Mouse (Mus musculus) liver, embryonic 13.5 days (tissue): Measurements from ENCODE around the gene Tmem117. TPM values are rescaled to one million over a fixed set of nuclear protein-coding genes. Genes with fewer than 3 reads are reported as not detected.

Experiments
- ATAC-seq: fragments of 200-750 bp; cut with Nextera tagmentation; 2 replicates; pipeline ENCODE4 v1.8.0; 2017; ENCODE audit warnings: low read depth, mild to moderate bottlenecking, moderate number of reproducible peaks, moderate library complexity
- DNase-seq: peaks from one replicate; pipeline ENCODE4 v3.0.0; 2022
- H3K27ac ChIP-seq: fragments of 300-500 bp; sonication (generic); 2 replicates; pipeline ENCODE4 v1.5.1; 2015; ENCODE audit warnings: moderate library complexity, mild to moderate bottlenecking, inconsistent platforms
- H3K27me3 ChIP-seq: fragments of 300-500 bp; sonication (generic); 2 replicates; pipeline ENCODE4 v1.6.1; 2015; ENCODE audit warnings: mild to moderate bottlenecking, inconsistent platforms
- H3K36me3 ChIP-seq: fragments of 300-500 bp; sonication (generic); 2 replicates; pipeline ENCODE4 v1.6.1; 2015; ENCODE audit warnings: mild to moderate bottlenecking, inconsistent platforms
- H3K4me1 ChIP-seq: fragments of 300-500 bp; sonication (generic); replicated peaks from 2 replicates; pipeline ENCODE4 v1.6.1; 2015; ENCODE audit warnings: inconsistent platforms
- H3K4me2 ChIP-seq: fragments of 300-500 bp; sonication (generic); 2 replicates; pipeline ENCODE4 v1.6.1; 2015; ENCODE audit warnings: inconsistent platforms, mild to moderate bottlenecking, moderate library complexity
- H3K4me3 ChIP-seq: fragments of 300-500 bp; sonication (generic); replicated peaks from 2 replicates; pipeline ENCODE4 v1.5.1; 2015; ENCODE audit warnings: mild to moderate bottlenecking, inconsistent platforms
- H3K9ac ChIP-seq: fragments of 300-500 bp; sonication (generic); 2 replicates; pipeline ENCODE4 v1.6.1; 2015; ENCODE audit warnings: mild to moderate bottlenecking, inconsistent platforms
- H3K9me3 ChIP-seq: fragments of 300-500 bp; sonication (generic); replicated peaks from 2 replicates; pipeline ENCODE4 v1.6.1; 2016; ENCODE audit warnings: inconsistent platforms
- WGBS: fragments of 180-500 bp; shearing (Covaris S2); methylation state at CpG from one replicate; pipeline ENCODE4 v1.1.7; 2015; ENCODE audit not compliant: insufficient replicate concordance; 5-methylcytosine and 5-hydroxymethylcytosine counted together
- polyA plus RNA-seq: library from polyadenylated mRNA; unstranded; fragments of >200 nt; fragmentation: Nextera tagmentation; extraction: Ambion mirVana; gene quantifications from 2 replicates; pipeline ENCODE4 v1.2.1, GENCODE M21; 2015

Tmem117 gene
- polyA plus RNA-seq, 1 experiment from 2014 or later: 0.07 TPM

- no peak overlapping the region for H3K9ac ChIP-seq
- no peaks in the 10 kb centered on the region; the same call in 1 of the 2 replicates for H3K9me3 ChIP-seq
- ATAC-seq (no peak), DNase-seq (no peak)
- H3K4me3 ChIP-seq: no peak overlapping the region
- no peak overlapping the region for H3K4me2 ChIP-seq
- H3K27ac ChIP-seq: no peak overlapping the region
- H3K4me1 ChIP-seq: no peaks in the 10 kb centered on the region
- H3K27me3 ChIP-seq: no peaks in the 10 kb centered on the region
- H3K36me3 ChIP-seq: no peaks in the 10 kb centered on the region
- 71% methylated on average over 8 of the region's 8 CpGs for WGBS
Measured at GRCm38 (mm10) chr15:95107246-95107809, 478.3 kb downstream of the Tmem117 start.

GRCm38 (mm10) chr15:95108626-95109025, 479.6 kb downstream of the Tmem117 start:
- Histone ChIP-seq H3K27me3 (no peaks in the 10 kb centered on the region), H3K36me3 (no peaks in the 10 kb centered on the region), H3K4me3 (no peak overlapping the region), H3K27ac (no peak overlapping the region), H3K9me3 (no peaks in the 10 kb centered on the region), H3K4me2 (no peak overlapping the region), H3K9ac (no peak overlapping the region), H3K4me1 (no peaks in the 10 kb centered on the region)
- WGBS: 71% methylated on average over 4 of the region's 4 CpGs
- ATAC-seq (no peak), DNase-seq (no peak)

GRCm38 (mm10) chr15:95131401-95131800, 502.4 kb downstream of the Tmem117 start:
- Histone ChIP-seq H3K4me3 (no peak overlapping the region), H3K27ac (no peak overlapping the region), H3K36me3 (no peaks in the 10 kb centered on the region), H3K4me1 (no peaks in the 10 kb centered on the region), H3K27me3 (no peaks in the 10 kb centered on the region), H3K9ac (no peak overlapping the region), H3K9me3 (peaks cover 4% of the 10 kb centered on the region; the same call in 1 of the 2 replicates), H3K4me2 (no peak overlapping the region)
- ATAC-seq (no peak), DNase-seq (no peak)
- WGBS: 46% methylated on average over 4 of the region's 4 CpGs

GRCm38 (mm10) chr15:95135926-95136609, 507.0 kb downstream of the Tmem117 start:
- 76% methylated on average over 17 of the region's 17 CpGs for WGBS
- H3K27me3 ChIP-seq: no peaks in the 10 kb centered on the region
- H3K9me3 ChIP-seq: no peaks in the 10 kb centered on the region
- no peak overlapping the region for H3K4me2 ChIP-seq
- no peak overlapping the region for H3K9ac ChIP-seq
- DNase-seq (no peak), ATAC-seq (no peak)
- no peak overlapping the region for H3K27ac ChIP-seq
- H3K4me3 ChIP-seq: no peak overlapping the region
- H3K4me1 ChIP-seq: no peaks in the 10 kb centered on the region
- H3K36me3 ChIP-seq: no peaks in the 10 kb centered on the region

GRCm38 (mm10) chr15:95137018-95137810, 508.2 kb downstream of the Tmem117 start:
- Histone ChIP-seq H3K4me2 (no peak overlapping the region), H3K27me3 (no peaks in the 10 kb centered on the region), H3K27ac (no peak overlapping the region), H3K4me1 (no peaks in the 10 kb centered on the region), H3K9me3 (no peaks in the 10 kb centered on the region), H3K9ac (no peak overlapping the region), H3K36me3 (no peaks in the 10 kb centered on the region), H3K4me3 (no peak overlapping the region)
- DNase-seq (no peak), ATAC-seq (no peak)
- WGBS: 61% methylated on average over 10 of the region's 10 CpGs

- no peak overlapping the region for H3K4me2 ChIP-seq
- no peak overlapping the region for H3K4me3 ChIP-seq
- WGBS: 69% methylated on average over 12 of the region's 12 CpGs
- H3K36me3 ChIP-seq: no peaks in the 10 kb centered on the region
- no peak overlapping the region for H3K9ac ChIP-seq
- ATAC-seq (no peak), DNase-seq (no peak)
- H3K9me3 ChIP-seq: no peaks in the 10 kb centered on the region
- no peaks in the 10 kb centered on the region for H3K4me1 ChIP-seq
- no peak overlapping the region for H3K27ac ChIP-seq
- no peaks in the 10 kb centered on the region for H3K27me3 ChIP-seq
Measured at GRCm38 (mm10) chr15:95138709-95139409, 509.8 kb downstream of the Tmem117 start.

GRCm38 (mm10) chr15:95144131-95144530, 515.1 kb downstream of the Tmem117 start:
- Histone ChIP-seq H3K4me3 (no peak overlapping the region), H3K36me3 (no peaks in the 10 kb centered on the region), H3K27ac (no peak overlapping the region), H3K4me1 (no peaks in the 10 kb centered on the region), H3K9ac (no peak overlapping the region), H3K9me3 (no peaks in the 10 kb centered on the region), H3K27me3 (no peaks in the 10 kb centered on the region), H3K4me2 (no peak overlapping the region)
- ATAC-seq (no peak), DNase-seq (no peak)
- 39% methylated on average over 2 of the region's 2 CpGs for WGBS

GRCm38 (mm10) chr15:95145118-95145517, 516.1 kb downstream of the Tmem117 start:
- ATAC-seq: no peak
- Histone ChIP-seq H3K27ac (no peak overlapping the region), H3K27me3 (no peaks in the 10 kb centered on the region), H3K36me3 (no peaks in the 10 kb centered on the region), H3K4me2 (no peak overlapping the region), H3K4me3 (no peak overlapping the region), H3K9ac (no peak overlapping the region), H3K9me3 (no peaks in the 10 kb centered on the region), H3K4me1 (no peaks in the 10 kb centered on the region)
- DNase-seq: no peak
- WGBS: 53% methylated on average over 2 of the region's 2 CpGs

Other genes starting within 250 kb of the Tmem117 start
- gene Adamts20, start 163.8 kb upstream of the Tmem117 start, polyA plus RNA-seq: 0.09 and 0.16 TPM in 2 replicates
- gene Pus7l, start 85.7 kb upstream of the Tmem117 start, polyA plus RNA-seq: 5.1 and 5.8 TPM in 2 replicates
- gene Irak4, start 85.6 kb upstream of the Tmem117 start, polyA plus RNA-seq: 3.8 and 4.6 TPM in 2 replicates
- 32.4 and 34.2 TPM in 2 replicates for gene Twf1, start 39.3 kb upstream of the Tmem117 start, polyA plus RNA-seq